Mouse (Mus musculus) liver, adult 2 months (tissue): ENCODE measurements around the gene Ttll8.

Source experiments
- CTCF ChIP-seq: fragments of 200-500 bp; IDR thresholded peaks from 2 replicates; pipeline ENCODE4 v1.5.1; 2011; ENCODE audit warnings: low read depth, low read length, control low read depth
- POLR2A ChIP-seq: fragments of 200-500 bp; IDR thresholded peaks from 2 replicates; pipeline ENCODE4 v1.6.1; 2011; ENCODE audit warnings: low read length, control low read depth; ENCODE audit not compliant: insufficient read depth; ENCODE audit errors: extremely low read depth

GRCm38 (mm10) chr15:88979138-88979446, 24.9 kb upstream of the Ttll8 start:
- TF ChIP-seq POLR2A (no peak), CTCF (no peak)
